Mouse (Mus musculus): ENCODE data around the gene Rae1. TPM values are rescaled to one million over a fixed set of nuclear protein-coding genes. Genes with fewer than 3 reads are reported as not detected.
A peak's percentile ranks its signal among the peaks of the same experiment; 100 is the strongest.

The Rae1 gene
- polyA plus RNA-seq, 1 experiment from 2014 or later, result 103 TPM

- H3K27ac ChIP-seq (ENCODE audit: poor library complexity, severe bottlenecking), result peak overlapping the region; percentile 75
- H3K9me3 ChIP-seq (replicated peaks), result no peaks in the 10 kb centered on the region
- H3K4me2 ChIP-seq, result no peak overlapping the region
- no peaks in the 10 kb centered on the region for H3K36me3 ChIP-seq
- 49% methylated on average over 15 of the region's 15 CpGs for WGBS
- no peak overlapping the region for H3K4me3 ChIP-seq
- H3K27me3 ChIP-seq (replicated peaks), result no peaks in the 10 kb centered on the region
- H3K9ac ChIP-seq, result no peak overlapping the region
- peaks cover 53% of the 10 kb centered on the region for H3K4me1 ChIP-seq (replicated peaks)
- no peak for ATAC-seq (ENCODE audit: insufficient number of reproducible peaks, low FRiP score)
Observed at GRCm38 (mm10) chr2:173061443-173062351, 61.8 kb downstream of the Rae1 start.

GRCm38 (mm10) chr2:173063219-173063618 lies 63.3 kb downstream of the Rae1 start:
- ATAC-seq (ENCODE audit: insufficient number of reproducible peaks, low FRiP score), result no peak

GRCm38 (mm10) chr2:173064864-173065263 lies 64.9 kb downstream of the Rae1 start:
- ATAC-seq (ENCODE audit: insufficient number of reproducible peaks, low FRiP score), result no peak
- H3K27me3 ChIP-seq (replicated peaks), result no peaks in the 10 kb centered on the region
- WGBS, result 79% methylated on average over 2 of the region's 2 CpGs
- peaks cover 10% of the 10 kb centered on the region for H3K9me3 ChIP-seq (replicated peaks)
- peaks cover 24% of the 10 kb centered on the region for H3K4me1 ChIP-seq (replicated peaks)
- H3K9ac ChIP-seq, result no peak overlapping the region
- no peak overlapping the region for H3K4me2 ChIP-seq
- no peak overlapping the region for H3K27ac ChIP-seq (ENCODE audit: poor library complexity, severe bottlenecking)
- H3K4me3 ChIP-seq, result no peak overlapping the region
- H3K36me3 ChIP-seq, result no peaks in the 10 kb centered on the region

More at GRCm38 (mm10) chr2:173063219-173063618, 63.3 kb downstream of the Rae1 start:
- no peak overlapping the region for H3K27ac ChIP-seq (ENCODE audit: poor library complexity, severe bottlenecking)
- no peaks in the 10 kb centered on the region for H3K27me3 ChIP-seq (replicated peaks)
- no peak overlapping the region for H3K9ac ChIP-seq
- H3K4me2 ChIP-seq, result no peak overlapping the region
- WGBS, result 40% methylated on average over 1 of the region's 1 CpGs
- H3K9me3 ChIP-seq (replicated peaks), result peaks cover 7% of the 10 kb centered on the region
- no peak overlapping the region for H3K4me3 ChIP-seq
- no peaks in the 10 kb centered on the region for H3K36me3 ChIP-seq
- H3K4me1 ChIP-seq (replicated peaks), result peaks cover 40% of the 10 kb centered on the region

Other genes with a start within 250 kb of the Rae1 start
- gene Bmp7, start 59.8 kb upstream of the Rae1 start, polyA plus RNA-seq (2016; fragmentation: Nextera tagmentation; extraction: Ambion mirVana), result 67.2 and 70.8 TPM in 2 replicates
- gene Spo11, start 22.4 kb upstream of the Rae1 start, polyA plus RNA-seq (2016; fragmentation: Nextera tagmentation; extraction: Ambion mirVana), result 0.26 and 0.30 TPM in 2 replicates
- gene Rbm38, start 20.4 kb downstream of the Rae1 start, polyA plus RNA-seq (2016; fragmentation: Nextera tagmentation; extraction: Ambion mirVana), result 146 and 147 TPM in 2 replicates
- gene Ctcfl, start 119.4 kb downstream of the Rae1 start, polyA plus RNA-seq (2016; fragmentation: Nextera tagmentation; extraction: Ambion mirVana), result 0.70 and 0.86 TPM in 2 replicates
- 0.09 and 0.19 TPM in 2 replicates for gene Pck1, start 152.9 kb downstream of the Rae1 start, polyA plus RNA-seq (2016; fragmentation: Nextera tagmentation; extraction: Ambion mirVana)
- gene Zbp1, start 218.8 kb downstream of the Rae1 start, polyA plus RNA-seq (2016; fragmentation: Nextera tagmentation; extraction: Ambion mirVana), result not detected in 2 replicates

Data from heart, embryonic 12.5 days (tissue).